Mouse (Mus musculus): ENCODE results near the gene H2afy2. TPM values are rescaled to one million over a fixed set of nuclear protein-coding genes. Genes with fewer than 3 reads are reported as not detected.

H2afy2 gene
- polyA plus RNA-seq, 1 experiment from 2014 or later, result 140 TPM

DNA sequence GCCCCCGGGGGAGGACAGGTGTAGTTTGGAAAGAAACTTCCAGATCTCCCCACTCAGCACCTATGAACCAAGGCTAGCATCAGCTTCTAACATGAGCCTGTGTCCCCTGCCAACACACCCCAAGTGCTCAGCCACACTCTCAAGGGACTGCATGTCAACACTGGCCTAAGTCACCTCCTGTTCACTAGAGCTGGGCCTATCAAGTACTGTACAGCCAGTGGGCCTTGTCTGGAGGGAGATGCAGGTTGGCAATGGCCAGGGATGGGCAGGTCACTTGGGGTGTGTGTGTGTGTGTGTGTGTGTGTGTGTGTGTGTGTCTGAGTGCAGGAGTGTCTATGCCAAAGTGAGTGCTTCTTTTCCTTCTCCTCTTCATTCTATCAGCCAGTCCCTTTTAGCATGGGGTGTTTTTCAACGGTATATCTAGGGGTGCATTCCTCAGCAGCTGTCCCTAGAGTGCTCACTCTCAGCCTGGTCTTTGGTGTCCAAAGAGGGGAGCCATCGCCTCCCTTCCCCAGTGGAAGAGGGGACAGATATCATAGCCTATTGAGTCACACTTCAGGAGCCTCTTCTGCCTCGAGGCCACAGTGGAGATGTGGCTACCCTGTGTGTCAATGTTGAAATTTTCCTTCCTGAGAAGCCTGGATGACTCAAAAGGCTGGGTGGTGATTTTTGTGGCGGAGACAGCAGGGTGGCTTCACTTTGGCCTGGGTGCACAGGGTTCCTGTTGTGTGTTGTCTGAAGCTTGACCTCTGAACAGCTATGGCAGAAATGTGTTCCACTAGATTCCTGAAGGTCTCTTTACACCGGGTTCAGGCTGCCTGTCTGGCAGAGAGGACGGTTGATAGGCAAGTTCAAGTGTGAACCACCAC is 67.7 kb downstream of the H2afy2 start:
- peak overlapping the region; percentile 93 for H3K4me2 ChIP-seq (replicated peaks; ENCODE audit: low read depth, low read length)
- H3K36me3 ChIP-seq (ENCODE audit: insufficient read depth, low read length), result no peaks in the 10 kb centered on the region
- H3K27me3 ChIP-seq (ENCODE audit: insufficient read depth, low read length), result no peaks in the 10 kb centered on the region
- H3K9me3 ChIP-seq (ENCODE audit: low read length), result no peaks in the 10 kb centered on the region
- peaks cover 10% of the 10 kb centered on the region for H3K4me1 ChIP-seq (ENCODE audit: insufficient read depth, low read length)
- H3K9ac ChIP-seq (replicated peaks; ENCODE audit: low read length), result peak overlapping the region; percentile 72; the same call in 1 of the 2 replicates
- H3K4me3 ChIP-seq (ENCODE audit: low read length), result peak overlapping the region; percentile 67
- H3K27ac ChIP-seq (ENCODE audit: low read length), result no peak overlapping the region
- no peak for ATAC-seq (ENCODE audit: low FRiP score, low TSS enrichment)
- WGBS, result 73% methylated on average over 7 of the region's 7 CpGs

DNA sequence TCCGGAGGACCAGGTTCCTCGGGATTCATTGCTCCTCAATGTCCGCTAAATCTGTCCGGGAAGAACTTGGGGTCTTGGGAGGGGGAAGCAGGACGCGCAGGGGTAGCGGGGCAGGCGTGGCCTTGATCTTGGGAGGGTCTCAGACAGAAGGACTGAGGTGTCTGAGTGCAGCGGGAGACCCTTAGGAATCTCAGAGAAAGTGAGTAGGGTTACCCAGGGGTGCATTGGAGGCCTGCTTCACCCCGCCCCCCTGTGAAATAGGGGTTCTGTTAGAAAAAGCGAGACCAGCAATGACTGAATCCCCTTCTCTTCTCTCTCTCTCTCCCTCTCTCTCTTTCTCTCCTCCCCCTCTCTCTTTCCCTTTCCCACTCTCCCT is 68.5 kb downstream of the H2afy2 start:
- peak overlapping the region; percentile 67 for H3K4me3 ChIP-seq (ENCODE audit: low read length)
- H3K4me1 ChIP-seq (ENCODE audit: insufficient read depth, low read length), result peaks cover 10% of the 10 kb centered on the region
- no peaks in the 10 kb centered on the region for H3K36me3 ChIP-seq (ENCODE audit: insufficient read depth, low read length)
- WGBS, result 2% methylated on average over 11 of the region's 11 CpGs
- H3K27ac ChIP-seq (ENCODE audit: low read length), result no peak overlapping the region
- H3K9me3 ChIP-seq (ENCODE audit: low read length), result no peaks in the 10 kb centered on the region
- H3K4me2 ChIP-seq (replicated peaks; ENCODE audit: low read depth, low read length), result peak overlapping the region; percentile 93
- no peaks in the 10 kb centered on the region for H3K27me3 ChIP-seq (ENCODE audit: insufficient read depth, low read length)
- ATAC-seq (ENCODE audit: low FRiP score, low TSS enrichment), result no peak
- H3K9ac ChIP-seq (replicated peaks; ENCODE audit: low read length), result peak overlapping the region; percentile 72

DNA sequence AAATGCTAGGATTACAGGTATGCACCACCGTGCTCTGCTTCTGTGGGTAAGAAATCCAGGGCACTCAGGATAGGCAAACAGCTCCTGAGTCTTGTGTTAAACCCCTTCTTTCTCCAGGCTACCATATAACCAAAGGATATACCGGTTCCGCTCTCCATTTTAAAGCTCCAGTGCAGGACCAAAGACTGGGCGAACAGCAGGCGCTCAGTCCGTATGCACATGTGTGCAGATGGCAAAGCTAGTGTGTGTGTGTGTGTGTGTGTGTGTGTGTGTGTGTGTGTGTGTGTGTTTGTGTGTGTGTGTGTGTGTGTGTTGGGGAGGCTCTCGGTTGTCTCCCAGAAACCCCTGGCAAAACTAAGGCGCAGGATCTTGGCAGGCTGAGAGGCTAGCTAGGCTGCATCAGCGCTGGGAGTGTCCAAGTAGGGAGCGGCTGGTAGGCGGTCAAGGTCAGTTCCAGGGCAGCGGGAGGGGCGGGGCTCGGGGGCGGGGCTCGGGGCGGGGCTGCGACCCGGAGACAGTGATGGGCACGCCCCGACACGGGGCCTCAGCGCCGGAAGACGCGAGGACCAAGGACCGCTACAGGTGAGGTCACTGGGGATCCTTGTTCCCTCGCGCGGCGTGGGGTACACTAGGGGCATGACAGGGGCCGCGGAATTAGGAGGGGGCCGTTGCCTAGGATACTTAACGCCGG is 69.0 kb downstream of the H2afy2 start, which contains the start of gene Aifm2:
Aifm2 (plus strand) TSS at position 493 of the 691 bp plus-strand sequence.
- no peaks in the 10 kb centered on the region for H3K36me3 ChIP-seq (ENCODE audit: insufficient read depth, low read length)
- H3K27ac ChIP-seq (ENCODE audit: low read length), result 0 out of 2 replicates have a peak within 1 kb of the TSS, but pooled peaks have one; percentile 60
- peak within 1 kb of the TSS; percentile 67 for H3K4me3 ChIP-seq (ENCODE audit: low read length)
- WGBS, result 11% methylated on average over 36 of the region's 36 CpGs
- peaks cover 10% of the 10 kb centered on the region for H3K4me1 ChIP-seq (ENCODE audit: insufficient read depth, low read length)
- H3K27me3 ChIP-seq (ENCODE audit: insufficient read depth, low read length), result no peaks in the 10 kb centered on the region
- H3K4me2 ChIP-seq (replicated peaks; ENCODE audit: low read depth, low read length), result peak within 1 kb of the TSS; percentile 93
- H3K9me3 ChIP-seq (ENCODE audit: low read length), result no peaks in the 10 kb centered on the region
- ATAC-seq (ENCODE audit: low FRiP score, low TSS enrichment), result peak; percentile 93
- H3K9ac ChIP-seq (replicated peaks; ENCODE audit: low read length), result peak within 1 kb of the TSS; percentile 72

DNA sequence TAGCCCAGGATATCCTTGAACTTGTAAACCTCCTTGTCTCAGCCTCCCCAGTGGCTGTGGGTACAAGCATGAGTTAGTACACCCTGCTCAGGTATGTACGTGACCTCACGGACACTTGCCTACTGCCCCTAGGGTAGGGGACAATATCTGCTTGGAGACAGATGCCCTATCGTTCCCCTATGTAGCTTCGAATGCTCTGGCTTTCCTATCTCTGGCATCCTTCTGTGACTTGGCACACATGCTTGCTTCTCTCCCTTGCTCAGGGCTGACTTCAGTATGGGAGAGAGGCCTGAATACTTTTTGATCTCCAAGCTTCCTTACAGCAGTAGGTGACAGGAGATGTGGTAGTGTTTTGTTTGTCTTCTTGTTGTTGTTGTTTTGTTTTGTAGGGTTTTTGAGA is 69.8 kb downstream of the H2afy2 start:
- Histone ChIP-seq H3K27ac (ENCODE audit: low read length) (no peak overlapping the region), H3K4me2 (replicated peaks; ENCODE audit: low read depth, low read length) (no peak overlapping the region), H3K4me3 (ENCODE audit: low read length) (no peak overlapping the region), H3K9ac (replicated peaks; ENCODE audit: low read length) (no peak overlapping the region), H3K27me3 (ENCODE audit: insufficient read depth, low read length) (no peaks in the 10 kb centered on the region), H3K4me1 (ENCODE audit: insufficient read depth, low read length) (peaks cover 10% of the 10 kb centered on the region), H3K9me3 (ENCODE audit: low read length) (no peaks in the 10 kb centered on the region), H3K36me3 (ENCODE audit: insufficient read depth, low read length) (no peaks in the 10 kb centered on the region)
- no peak for ATAC-seq (ENCODE audit: low FRiP score, low TSS enrichment)
- over 99% methylated on average over 4 of the region's 4 CpGs for WGBS

DNA sequence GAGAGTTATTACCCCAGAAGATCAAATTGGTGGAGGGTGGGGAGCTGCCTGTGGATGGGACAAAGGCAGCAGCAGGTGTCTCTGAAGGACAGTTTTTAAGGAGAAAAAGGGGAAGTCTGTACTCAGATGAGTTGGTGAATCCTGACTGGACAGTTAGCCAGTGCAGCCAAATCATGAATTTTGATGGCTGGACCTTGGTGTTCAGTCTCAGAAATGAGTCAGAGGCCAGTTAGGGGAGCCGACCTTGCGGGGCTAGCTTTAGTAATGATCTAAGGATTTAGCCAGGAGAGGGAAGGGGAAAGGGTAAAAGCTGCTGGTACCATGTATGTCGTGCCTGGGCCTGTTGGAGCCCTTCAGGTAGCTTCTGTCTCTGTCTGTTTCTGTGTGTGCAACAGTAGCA is 70.3 kb downstream of the H2afy2 start:
- no peaks in the 10 kb centered on the region for H3K36me3 ChIP-seq (ENCODE audit: insufficient read depth, low read length)
- no peaks in the 10 kb centered on the region for H3K9me3 ChIP-seq (ENCODE audit: low read length)
- 72% methylated on average over 3 of the region's 3 CpGs for WGBS
- H3K27me3 ChIP-seq (ENCODE audit: insufficient read depth, low read length), result no peaks in the 10 kb centered on the region
- H3K9ac ChIP-seq (replicated peaks; ENCODE audit: low read length), result no peak overlapping the region
- no peak overlapping the region for H3K4me2 ChIP-seq (replicated peaks; ENCODE audit: low read depth, low read length)
- H3K4me3 ChIP-seq (ENCODE audit: low read length), result no peak overlapping the region
- ATAC-seq (ENCODE audit: low FRiP score, low TSS enrichment), result no peak
- H3K27ac ChIP-seq (ENCODE audit: low read length), result no peak overlapping the region
- peaks cover 10% of the 10 kb centered on the region for H3K4me1 ChIP-seq (ENCODE audit: insufficient read depth, low read length)

DNA sequence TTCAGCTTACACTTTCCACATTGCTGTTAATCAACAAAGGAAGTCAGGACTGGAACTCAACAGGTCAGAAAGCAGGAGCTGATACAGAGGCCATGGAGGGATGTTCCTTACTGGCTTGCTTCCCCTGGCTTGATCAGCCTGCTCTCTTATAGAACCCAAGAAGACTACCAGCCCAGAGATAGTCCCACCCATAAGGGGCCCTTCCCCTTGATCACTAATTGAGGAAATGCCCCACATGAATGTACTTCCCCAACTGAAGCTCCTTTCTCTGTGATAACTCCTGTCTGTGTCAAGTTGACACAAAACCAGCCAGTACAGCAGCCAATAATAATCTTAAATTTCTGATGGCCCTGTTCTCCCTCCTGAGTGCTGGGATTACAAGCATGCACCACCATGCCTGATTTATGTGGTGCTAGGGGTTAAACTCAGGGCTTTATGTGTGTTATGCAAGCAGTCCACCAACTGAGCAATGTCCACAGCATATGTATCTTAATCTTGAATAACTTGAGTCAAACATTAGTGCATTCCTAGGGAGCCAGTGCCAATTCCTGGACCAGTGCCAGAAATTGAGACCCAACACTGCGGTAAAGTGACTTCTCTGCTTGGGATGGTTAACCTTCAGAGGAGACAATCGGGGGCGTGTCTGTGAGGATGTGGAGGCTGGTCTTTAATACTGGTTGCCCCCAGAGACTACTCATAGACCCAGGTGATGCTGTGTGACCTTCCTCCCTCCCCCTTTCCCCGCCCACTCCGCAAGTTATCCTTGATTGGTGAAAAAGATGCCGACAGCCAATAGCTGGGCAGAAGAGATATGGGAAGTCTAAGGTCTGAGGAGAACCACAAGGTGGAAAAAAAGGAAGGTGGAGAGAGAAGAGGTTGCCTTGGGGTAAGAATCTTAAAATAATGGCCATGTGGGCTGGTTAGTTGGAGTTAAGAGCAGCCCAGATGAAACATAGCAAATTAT is 77.3 kb downstream of the H2afy2 start:
- 69% methylated on average over 6 of the region's 6 CpGs for WGBS
- Histone ChIP-seq H3K27me3 (ENCODE audit: insufficient read depth, low read length) (no peaks in the 10 kb centered on the region), H3K4me3 (ENCODE audit: low read length) (no peak overlapping the region), H3K4me1 (ENCODE audit: insufficient read depth, low read length) (no peaks in the 10 kb centered on the region), H3K9me3 (ENCODE audit: low read length) (no peaks in the 10 kb centered on the region), H3K9ac (replicated peaks; ENCODE audit: low read length) (no peak overlapping the region), H3K27ac (ENCODE audit: low read length) (no peak overlapping the region), H3K4me2 (replicated peaks; ENCODE audit: low read depth, low read length) (no peak overlapping the region), H3K36me3 (ENCODE audit: insufficient read depth, low read length) (peaks cover 22% of the 10 kb centered on the region)
- peak; percentile 67; the same call in 1 of the 2 replicates for ATAC-seq (ENCODE audit: low FRiP score, low TSS enrichment)

DNA sequence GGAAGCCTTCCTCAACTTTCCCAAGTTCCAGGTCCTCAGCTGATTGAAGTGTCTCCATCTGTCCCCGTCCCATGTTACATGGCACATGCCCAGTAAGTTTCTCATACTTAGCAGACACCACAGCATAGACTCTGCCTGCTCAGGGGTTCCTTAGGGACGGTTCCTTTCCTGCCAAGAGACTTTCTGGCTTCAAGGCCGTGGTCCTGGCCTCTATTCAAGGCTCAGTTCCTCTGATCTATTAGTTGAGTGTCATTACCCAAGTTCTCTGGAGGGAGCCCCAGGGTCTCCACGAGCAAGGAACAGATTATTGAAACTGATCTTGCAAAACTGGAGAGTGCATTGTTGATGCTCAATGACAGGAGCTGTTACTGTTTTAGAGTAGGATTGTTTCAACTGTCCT is 79.3 kb downstream of the H2afy2 start:
- no peak for ATAC-seq (ENCODE audit: low FRiP score, low TSS enrichment)
- WGBS, result 79% methylated on average over 4 of the region's 4 CpGs
- Histone ChIP-seq H3K27ac (ENCODE audit: low read length) (no peak overlapping the region), H3K36me3 (ENCODE audit: insufficient read depth, low read length) (peaks cover 27% of the 10 kb centered on the region), H3K4me3 (ENCODE audit: low read length) (no peak overlapping the region), H3K9me3 (ENCODE audit: low read length) (no peaks in the 10 kb centered on the region), H3K9ac (replicated peaks; ENCODE audit: low read length) (no peak overlapping the region), H3K4me1 (ENCODE audit: insufficient read depth, low read length) (no peaks in the 10 kb centered on the region), H3K27me3 (ENCODE audit: insufficient read depth, low read length) (no peaks in the 10 kb centered on the region), H3K4me2 (replicated peaks; ENCODE audit: low read depth, low read length) (no peak overlapping the region)

DNA sequence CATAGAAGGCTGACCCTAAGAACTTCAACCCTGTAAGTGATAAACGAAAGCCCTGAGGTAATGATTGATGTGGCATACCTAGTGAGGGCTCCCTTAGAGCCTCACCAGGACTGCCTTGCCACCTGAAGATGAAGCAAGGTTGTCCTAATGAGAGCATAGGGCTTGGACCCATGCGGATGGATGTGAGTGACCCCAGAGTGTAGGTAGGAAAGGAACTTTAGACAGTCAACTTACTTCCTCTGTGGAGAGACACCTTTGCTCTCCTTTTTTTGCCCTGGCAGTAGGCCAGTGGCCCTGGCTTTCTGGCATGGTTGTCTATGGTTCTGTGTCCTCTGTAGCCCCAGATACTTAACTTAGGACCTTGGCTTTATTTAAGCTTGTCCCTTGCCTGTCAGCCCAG is 86.9 kb downstream of the H2afy2 start:
- peaks cover 14% of the 10 kb centered on the region for H3K4me1 ChIP-seq (ENCODE audit: insufficient read depth, low read length)
- WGBS, result 76% methylated on average over 2 of the region's 2 CpGs
- peak overlapping the region; percentile 98 for H3K4me2 ChIP-seq (replicated peaks; ENCODE audit: low read depth, low read length)
- peak overlapping the region; percentile 77 for H3K9ac ChIP-seq (replicated peaks; ENCODE audit: low read length)
- no peaks in the 10 kb centered on the region for H3K9me3 ChIP-seq (ENCODE audit: low read length)
- H3K27ac ChIP-seq (ENCODE audit: low read length), result no peak overlapping the region
- H3K27me3 ChIP-seq (ENCODE audit: insufficient read depth, low read length), result no peaks in the 10 kb centered on the region
- peak; percentile 24; the same call in 1 of the 2 replicates for ATAC-seq (ENCODE audit: low FRiP score, low TSS enrichment)
- peak overlapping the region; percentile 83 for H3K4me3 ChIP-seq (ENCODE audit: low read length)
- peaks cover 27% of the 10 kb centered on the region for H3K36me3 ChIP-seq (ENCODE audit: insufficient read depth, low read length)

DNA sequence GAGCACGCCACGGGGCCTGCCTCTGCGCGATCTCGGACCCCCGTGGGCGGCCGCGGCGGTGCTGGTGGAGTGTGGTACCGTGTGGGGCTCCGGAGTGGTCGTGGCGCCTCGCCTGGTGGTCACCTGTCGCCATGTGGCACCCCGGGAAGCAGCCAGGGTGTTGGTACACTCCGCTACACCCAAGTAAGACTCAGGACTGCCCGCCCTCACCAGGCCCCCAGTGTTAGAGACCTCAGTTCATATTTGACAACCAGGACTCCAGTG is 87.5 kb downstream of the H2afy2 start:
- Histone ChIP-seq H3K4me3 (ENCODE audit: low read length) (peak overlapping the region; percentile 83), H3K9me3 (ENCODE audit: low read length) (no peaks in the 10 kb centered on the region), H3K27me3 (ENCODE audit: insufficient read depth, low read length) (no peaks in the 10 kb centered on the region), H3K4me1 (ENCODE audit: insufficient read depth, low read length) (peaks cover 14% of the 10 kb centered on the region), H3K36me3 (ENCODE audit: insufficient read depth, low read length) (peaks cover 27% of the 10 kb centered on the region), H3K9ac (replicated peaks; ENCODE audit: low read length) (peak overlapping the region; percentile 77), H3K27ac (ENCODE audit: low read length) (no peak overlapping the region; the same call in 1 of the 2 replicates), H3K4me2 (replicated peaks; ENCODE audit: low read depth, low read length) (peak overlapping the region; percentile 98)
- 8% methylated on average over 19 of the region's 19 CpGs for WGBS
- no peak for ATAC-seq (ENCODE audit: low FRiP score, low TSS enrichment)

Measured in kidney, embryonic 16.5 days (tissue).